8 mouse cellular contexts compared by ENCODE assay signal in genomic region chr12:79130299-79131177, GRCm38 (mm10). TPM values are rescaled to one million over a fixed set of nuclear protein-coding genes. Genes with fewer than 3 reads are reported as not detected.
DNase-seq lines count a peak whose midpoint lies in the region.

Arg2 (plus strand) TSS chr12:79130777.

- H3K4me3 ChIP-seq in midbrain, embryonic 10.5 days = peak within 1 kb of the TSS; percentile 60

- peak; percentile 75 for DNase-seq in adrenal gland, postnatal 10 days
- DNase-seq in embryo, embryonic 11 days = peak; percentile 85
- peak; percentile 16 for DNase-seq in gastrocnemius, postnatal 25 days
- peak; percentile 78 for DNase-seq in kidney, adult 11 months
- DNase-seq in left cerebral cortex, postnatal 36 days (ENCODE audit: low spot score in 2 of 2) = peak; percentile 67 to 68
- peak; percentile 72 for DNase-seq in midbrain, embryonic 10.5 days (ENCODE audit: low spot score)
- DNase-seq in right cerebral cortex, postnatal 36 days (ENCODE audit: low spot score in 2 of 2) = peak; percentile 59 to 69
- DNase-seq in yolk sac, embryonic 10.5 days (ENCODE audit: low spot score) = peak; percentile 77

- peaks cover 15% of the 10 kb centered on the region for H3K4me1 ChIP-seq in midbrain, embryonic 10.5 days

- WGBS in midbrain, embryonic 10.5 days = under 1% methylated on average over 47 of the region's 47 CpGs

- no peak within 1 kb of the TSS for H3K27ac ChIP-seq in midbrain, embryonic 10.5 days (replicated peaks)

- no peaks in the 10 kb centered on the region for H3K9me3 ChIP-seq in midbrain, embryonic 10.5 days (replicated peaks)

- H3K27me3 ChIP-seq in midbrain, embryonic 10.5 days (ENCODE audit: low read depth, poor library complexity, severe bottlenecking) = peaks cover 45% of the 10 kb centered on the region

- no peaks in the 10 kb centered on the region for H3K36me3 ChIP-seq in midbrain, embryonic 10.5 days

- intact Hi-C loops in left cerebral cortex, postnatal 36 days (cut with DNase I) = no loop called here

RNA-seq across cellular contexts. Expression of gene Arg2, which starts in this region (rescaled TPM):
- total RNA-seq in adrenal gland, postnatal 10 days (2021) = under 1 TPM; 0.48 TPM
- not detected for total RNA-seq in gastrocnemius, postnatal 25 days (2021)
- 1 to 10 TPM; 2.9 to 3.0 TPM for total RNA-seq in left cerebral cortex, postnatal 36 days (2021)
- 0.72 and 2.5 TPM in 2 replicates for polyA plus RNA-seq in midbrain, embryonic 10.5 days (2016; fragmentation: Nextera tagmentation; extraction: Ambion mirVana)

Comparison
In these comparisons a context has a peak if more than half of its experiments do, and no peak if none do; other contexts are left out.
1. Peak in DNase-seq in adrenal gland, postnatal 10 days; RNA of the gene not detected or under 1 TPM.
2. Peak in DNase-seq in gastrocnemius, postnatal 25 days; RNA of the gene not detected or under 1 TPM.
3. DNase-seq: peak in every context shown above with its lines; median percentile 85 in embryo, embryonic 11 days; 78 in kidney, adult 11 months; 77 in yolk sac, embryonic 10.5 days; 75 in adrenal gland, postnatal 10 days; 72 in midbrain, embryonic 10.5 days; 68 in left cerebral cortex, postnatal 36 days; 64 in right cerebral cortex, postnatal 36 days; 16 in gastrocnemius, postnatal 25 days.